Mouse (Mus musculus) layer of hippocampus, adult 2 months (tissue): ENCODE data around the gene Olfr789. TPM values are rescaled to one million over a fixed set of nuclear protein-coding genes. Genes with fewer than 3 reads are reported as not detected.

Experiments
- DNase-seq, 2 experiments: peaks; one replicate each; pipeline ENCODE4 v3.0.0; 2022; ENCODE audit warnings: low spot score in 2 of 2
- H3K27ac ChIP-seq: fragments of 200-600 bp; 2 replicates; pipeline ENCODE4 v1.8.1; 2022
- H3K4me3 ChIP-seq: fragments of 200-600 bp; 2 replicates; pipeline ENCODE4 v1.8.1; 2022; ENCODE audit warnings: mild to moderate bottlenecking
- CTCF ChIP-seq: fragments of 200-600 bp; conservative IDR thresholded peaks from 2 replicates; pipeline ENCODE4 v1.8.1; 2022; ENCODE audit warnings: antibody characterized with exemption, mild to moderate bottlenecking, moderate library complexity
- long read RNA-seq, 2 experiments: library from polyadenylated mRNA; stranded (forward); transcript quantifications; one replicate each; pipeline ENCODE4 v2.0.0; 2021; ENCODE audit warnings: borderline mapping rate in 2 of 2
- total RNA-seq, 2 experiments: library from RNA; stranded (reverse); gene quantifications; 2 replicates each; pipeline ENCODE4 v1.2.3; 2021

Olfr789 gene
- total RNA-seq: not detected
- long read RNA-seq, experiment 1: 0 reads
- long read RNA-seq, experiment 2: 0 reads

GRCm38 (mm10) chr10:129484452-129484851 is at the start of gene Olfr789:
Olfr789 (plus strand) TSS chr10:129484752.
- no peak for DNase-seq
- H3K27ac ChIP-seq: no peak within 1 kb of the TSS
- H3K4me3 ChIP-seq: no peak within 1 kb of the TSS
- no peak for TF ChIP-seq CTCF

GRCm38 (mm10) chr10:129461562-129461961 is 23.0 kb upstream of the Olfr789 start, which contains the start of gene Olfr787:
Olfr787 (plus strand) TSS chr10:129461862.
- H3K4me3 ChIP-seq: no peak within 1 kb of the TSS
- H3K27ac ChIP-seq: no peak within 1 kb of the TSS
- no peak for DNase-seq
- no peak for TF ChIP-seq CTCF

- Histone ChIP-seq H3K4me3 (no peak within 1 kb of the TSS), H3K27ac (no peak within 1 kb of the TSS)
- TF ChIP-seq CTCF: no peak
- DNase-seq: no peak
Measured at GRCm38 (mm10) chr10:129470698-129471097, 13.9 kb upstream of the Olfr789 start, which contains the start of gene Olfr788. Olfr788 (plus strand) TSS chr10:129470998.

- no peak for DNase-seq
- TF ChIP-seq CTCF: no peak
- H3K27ac ChIP-seq: no peak overlapping the region
Measured at GRCm38 (mm10) chr10:129473256-129473655, 11.3 kb upstream of the Olfr789 start.

GRCm38 (mm10) chr10:129473723-129474122 is 10.8 kb upstream of the Olfr789 start:
- H3K27ac ChIP-seq: no peak overlapping the region

More at GRCm38 (mm10) chr10:129473256-129473655, 11.3 kb upstream of the Olfr789 start:
- no peak overlapping the region for H3K4me3 ChIP-seq

GRCm38 (mm10) chr10:129490101-129490500 is 5.5 kb downstream of the Olfr789 start:
- Histone ChIP-seq H3K4me3 (no peak overlapping the region), H3K27ac (no peak overlapping the region)
- no peak for TF ChIP-seq CTCF
- peak in 1 of 2 experiments; percentile 26 for DNase-seq

More at GRCm38 (mm10) chr10:129473723-129474122, 10.8 kb upstream of the Olfr789 start:
- no peak for TF ChIP-seq CTCF
- no peak overlapping the region for H3K4me3 ChIP-seq
- DNase-seq: no peak

GRCm38 (mm10) chr10:129498192-129498591 is 13.6 kb downstream of the Olfr789 start, which contains the start of gene Olfr790:
Olfr790 (plus strand) TSS chr10:129498492.
- DNase-seq: no peak
- H3K4me3 ChIP-seq: no peak within 1 kb of the TSS
- no peak within 1 kb of the TSS for H3K27ac ChIP-seq
- no peak for TF ChIP-seq CTCF

- Histone ChIP-seq H3K27ac (no peak within 1 kb of the TSS), H3K4me3 (no peak within 1 kb of the TSS)
- no peak for DNase-seq
- no peak for TF ChIP-seq CTCF
Measured at GRCm38 (mm10) chr10:129521492-129521891, 36.9 kb downstream of the Olfr789 start, which contains the start of gene Olfr791. Olfr791 (plus strand) TSS chr10:129521792.

- H3K27ac ChIP-seq: no peak within 1 kb of the TSS
- DNase-seq: no peak
- H3K4me3 ChIP-seq: no peak within 1 kb of the TSS
- TF ChIP-seq CTCF: no peak
Measured at GRCm38 (mm10) chr10:129538862-129539261, 54.3 kb downstream of the Olfr789 start, which contains the start of gene Olfr792. Olfr792 (plus strand) TSS chr10:129539162.

Other genes with a start within 250 kb of the Olfr789 start
- not detected for gene Olfr774, start 248.5 kb upstream of the Olfr789 start, total RNA-seq
- not detected for gene Olfr775, start 236.3 kb upstream of the Olfr789 start, total RNA-seq
- gene Olfr776, start 225.6 kb upstream of the Olfr789 start, total RNA-seq: not detected
- gene Olfr777, start 213.3 kb upstream of the Olfr789 start, total RNA-seq: not detected
- not detected for gene Olfr780, start 166.6 kb upstream of the Olfr789 start, total RNA-seq
- not detected for gene Olfr781, start 155.9 kb upstream of the Olfr789 start, total RNA-seq
- not detected for gene Olfr782, start 135.9 kb upstream of the Olfr789 start, total RNA-seq
- gene Olfr784, start 100.7 kb upstream of the Olfr789 start, total RNA-seq: under 1 TPM; 0.10 to 0.18 TPM
- not detected for gene Olfr785, start 79.3 kb upstream of the Olfr789 start, total RNA-seq
- gene Olfr786, start 57.4 kb upstream of the Olfr789 start, total RNA-seq: not detected
- not detected for gene Olfr787, start 22.9 kb upstream of the Olfr789 start, total RNA-seq
- gene Olfr788, start 13.8 kb upstream of the Olfr789 start, total RNA-seq: not detected
- gene Olfr790, start 13.7 kb downstream of the Olfr789 start, total RNA-seq: not detected
- not detected for gene Olfr791, start 37.0 kb downstream of the Olfr789 start, total RNA-seq
- not detected for gene Olfr792, start 54.4 kb downstream of the Olfr789 start, total RNA-seq
- gene Olfr794, start 82.9 kb downstream of the Olfr789 start, total RNA-seq: not detected
- not detected for gene Olfr796, start 127.8 kb downstream of the Olfr789 start, total RNA-seq
- gene Olfr798, start 143.2 kb downstream of the Olfr789 start, total RNA-seq: not detected
- not detected for gene Olfr799, start 152.7 kb downstream of the Olfr789 start, total RNA-seq
- not detected for gene Olfr800, start 172.9 kb downstream of the Olfr789 start, total RNA-seq
- gene Olfr801, start 189.1 kb downstream of the Olfr789 start, total RNA-seq: not detected
- not detected for gene Olfr802, start 203.4 kb downstream of the Olfr789 start, total RNA-seq
- not detected for gene Olfr803, start 209.5 kb downstream of the Olfr789 start, total RNA-seq
- not detected for gene Olfr804, start 218.5 kb downstream of the Olfr789 start, total RNA-seq
- not detected for gene Olfr805, start 244.6 kb downstream of the Olfr789 start, total RNA-seq